Mouse (Mus musculus) embryonic stem cell, embryonic (primary cell): Measurements from ENCODE around the gene Mylk.

ENCODE experiments used
- CTCF ChIA-PET, 4 experiments: fragments of 300-600 bp in 2 of 4; fragments of 350-600 bp in 2 of 4; sonication (Branson Sonifier 250); formaldehyde crosslinking; loops; one replicate each; lab custom pipeline; 2022; ENCODE audit warnings: inconsistent platforms in 2 of 4; lab: Charles Lee
- POLR2A ChIA-PET, 4 experiments: fragments of 300-600 bp in 2 of 4; fragments of 350-600 bp in 2 of 4; sonication (Branson Sonifier 250); formaldehyde crosslinking; loops; one replicate each; lab custom pipeline; 2022; ENCODE audit warnings: antibody characterized with exemption in 4 of 4, inconsistent platforms in 1 of 4; lab: Charles Lee

The Mylk gene

GRCm38 (mm10) chr16:34966620-34967081 is 221.6 kb downstream of the Mylk start:
- CTCF ChIA-PET = interaction anchor here (0.6 to 4.1 kb wide), 16 partner anchors 9 to 536 kb away, joined by 3 to 93 read pairs (median 6); partner anchors contain the start of gene Mylk (in 1 of the 4)
- POLR2A ChIA-PET = interaction anchor here in 1 of 4 experiments (1.4 kb wide), 2 partner anchors 10 to 35 kb away, joined by 3 to 7 read pairs; no protein-coding TSS in a partner anchor

GRCm38 (mm10) chr16:34967120-34967800 is 222.2 kb downstream of the Mylk start:
- ChIA-PET CTCF (interaction anchor here (0.6 to 4.1 kb wide), 44 partner anchors 8 to 1381 kb away, joined by 3 to 93 read pairs (median 4); partner anchors contain the start of genes Mylk (in 1 of the 4) and Sec22a (in 1 of the 4)), POLR2A (interaction anchor here in 3 of 4 experiments (0.7 to 2.1 kb wide), 10 partner anchors 9 to 394 kb away, joined by 3 to 9 read pairs (median 4); no protein-coding TSS in a partner anchor)

- POLR2A ChIA-PET = interaction anchor here in 2 of 4 experiments (0.8 to 2.1 kb wide), 6 partner anchors 33 to 69 kb away, joined by 3 to 9 read pairs (median 3); no protein-coding TSS in a partner anchor
- CTCF ChIA-PET = interaction anchor here (0.7 to 4.1 kb wide), 24 partner anchors 8 to 489 kb away, joined by 3 to 93 read pairs (median 4); no protein-coding TSS in a partner anchor
Observed at GRCm38 (mm10) chr16:34968181-34968580, 223.2 kb downstream of the Mylk start.

GRCm38 (mm10) chr16:34972471-34972870 is 227.5 kb downstream of the Mylk start:
- CTCF ChIA-PET = interaction anchor here in 2 of 4 experiments (1.6 to 1.7 kb wide), 2 partner anchors 70 kb away, joined by 7 to 10 read pairs; no protein-coding TSS in a partner anchor
- POLR2A ChIA-PET = no interaction called here

- CTCF ChIA-PET = interaction anchor here (0.6 to 3.8 kb wide), 29 partner anchors 8 to 1638 kb away, joined by 3 to 55 read pairs (median 3); no protein-coding TSS in a partner anchor
- POLR2A ChIA-PET = interaction anchor here in 2 of 4 experiments (1.0 to 1.6 kb wide), 3 partner anchors 8 to 73 kb away, joined by 3 read pairs; no protein-coding TSS in a partner anchor
Observed at GRCm38 (mm10) chr16:34975544-34975943, 230.5 kb downstream of the Mylk start.

- CTCF ChIA-PET = interaction anchor here (0.5 to 3.8 kb wide), 34 partner anchors 9 to 1092 kb away, joined by 3 to 55 read pairs (median 4); partner anchors contain the start of gene Mylk (in 1 of the 4)
- POLR2A ChIA-PET = interaction anchor here in 2 of 4 experiments (1.0 to 1.6 kb wide), 2 partner anchors 9 to 13 kb away, joined by 3 read pairs; no protein-coding TSS in a partner anchor
Observed at GRCm38 (mm10) chr16:34976630-34977029, 231.6 kb downstream of the Mylk start.

GRCm38 (mm10) chr16:34978018-34978417 is 233.0 kb downstream of the Mylk start:
- POLR2A ChIA-PET = no interaction called here
- CTCF ChIA-PET = interaction anchor here in 2 of 4 experiments (2.0 to 3.8 kb wide), 3 partner anchors 10 to 77 kb away, joined by 12 to 55 read pairs (median 32); no protein-coding TSS in a partner anchor

- POLR2A ChIA-PET = no interaction called here
- CTCF ChIA-PET = interaction anchor here (0.6 to 1.0 kb wide), 5 partner anchors 14 to 82 kb away, joined by 3 to 5 read pairs (median 3); no protein-coding TSS in a partner anchor
Observed at GRCm38 (mm10) chr16:34981009-34981408, 236.0 kb downstream of the Mylk start.

GRCm38 (mm10) chr16:34984203-34985030 is 239.4 kb downstream of the Mylk start:
- CTCF ChIA-PET = interaction anchor here in 2 of 4 experiments (0.5 to 2.6 kb wide), 4 partner anchors 8 to 777 kb away, joined by 3 to 9 read pairs (median 4); no protein-coding TSS in a partner anchor

GRCm38 (mm10) chr16:34985031-34985346 is 240.0 kb downstream of the Mylk start:
- CTCF ChIA-PET = interaction anchor here in 2 of 4 experiments (0.5 to 2.6 kb wide), 4 partner anchors 8 to 778 kb away, joined by 3 to 9 read pairs (median 4); no protein-coding TSS in a partner anchor
- POLR2A ChIA-PET = interaction anchor here in 1 of 4 experiments (0.5 kb wide), 1 partner anchor 247 kb away, joined by 4 read pairs; no protein-coding TSS in a partner anchor

More at GRCm38 (mm10) chr16:34984203-34985030, 239.4 kb downstream of the Mylk start:
- POLR2A ChIA-PET = interaction anchor here in 1 of 4 experiments (0.6 kb wide), 1 partner anchor 271 kb away, joined by 3 read pairs; no protein-coding TSS in a partner anchor

GRCm38 (mm10) chr16:34986211-34986825 is 241.3 kb downstream of the Mylk start:
- CTCF ChIA-PET = interaction anchor here in 3 of 4 experiments (1.2 to 2.6 kb wide), 3 partner anchors 9 to 11 kb away, joined by 3 to 9 read pairs (median 4); no protein-coding TSS in a partner anchor
- POLR2A ChIA-PET = interaction anchor here in 1 of 4 experiments (1.1 kb wide), 1 partner anchor 14 kb away, joined by 3 read pairs; no protein-coding TSS in a partner anchor

GRCm38 (mm10) chr16:34991365-34991764 is 246.4 kb downstream of the Mylk start:
- ChIA-PET CTCF (interaction anchor here in 1 of 4 experiments (1.4 kb wide), 1 partner anchor 15 kb away, joined by 6 read pairs; no protein-coding TSS in a partner anchor), POLR2A (no interaction called here)

- ChIA-PET CTCF (interaction anchor here in 2 of 4 experiments (1.0 to 2.6 kb wide), 2 partner anchors 17 to 91 kb away, joined by 3 to 6 read pairs; no protein-coding TSS in a partner anchor), POLR2A (interaction anchor here in 1 of 4 experiments (0.7 to 1.5 kb wide), 3 partner anchors 10 to 131 kb away, joined by 3 read pairs; no protein-coding TSS in a partner anchor)
Observed at GRCm38 (mm10) chr16:34992854-34993253, 247.8 kb downstream of the Mylk start.

GRCm38 (mm10) chr16:34993694-34994330 is 248.8 kb downstream of the Mylk start:
- POLR2A ChIA-PET = interaction anchor here in 1 of 4 experiments (1.5 kb wide), 1 partner anchor 130 kb away, joined by 3 read pairs; no protein-coding TSS in a partner anchor

GRCm38 (mm10) chr16:34994641-34995141 is 249.7 kb downstream of the Mylk start:
- ChIA-PET POLR2A (interaction anchor here in 1 of 4 experiments (1.5 kb wide), 1 partner anchor 129 kb away, joined by 3 read pairs; no protein-coding TSS in a partner anchor), CTCF (interaction anchor here in 1 of 4 experiments (2.6 kb wide), 1 partner anchor 92 kb away, joined by 6 read pairs; no protein-coding TSS in a partner anchor)

More at GRCm38 (mm10) chr16:34993694-34994330, 248.8 kb downstream of the Mylk start:
- CTCF ChIA-PET = interaction anchor here in 1 of 4 experiments (2.6 kb wide), 1 partner anchor 92 kb away, joined by 6 read pairs; no protein-coding TSS in a partner anchor

GRCm38 (mm10) chr16:34996133-34996532 is 251.1 kb downstream of the Mylk start:
- POLR2A ChIA-PET = interaction anchor here in 2 of 4 experiments (0.6 to 0.7 kb wide), 2 partner anchors 285 to 754 kb away, joined by 3 to 4 read pairs; no protein-coding TSS in a partner anchor
- CTCF ChIA-PET = interaction anchor here in 1 of 4 experiments (0.7 to 0.8 kb wide), 2 partner anchors 94 to 99 kb away, joined by 3 to 4 read pairs; no protein-coding TSS in a partner anchor
